Mouse (Mus musculus): ENCODE measurements around the gene Cfap161.

The Cfap161 gene

GRCm38 (mm10) chr7:83739680-83740310 lies 54.9 kb downstream of the Cfap161 start:
- DNase-seq (ENCODE audit: low spot score in 2 of 2): no peak

DNA sequence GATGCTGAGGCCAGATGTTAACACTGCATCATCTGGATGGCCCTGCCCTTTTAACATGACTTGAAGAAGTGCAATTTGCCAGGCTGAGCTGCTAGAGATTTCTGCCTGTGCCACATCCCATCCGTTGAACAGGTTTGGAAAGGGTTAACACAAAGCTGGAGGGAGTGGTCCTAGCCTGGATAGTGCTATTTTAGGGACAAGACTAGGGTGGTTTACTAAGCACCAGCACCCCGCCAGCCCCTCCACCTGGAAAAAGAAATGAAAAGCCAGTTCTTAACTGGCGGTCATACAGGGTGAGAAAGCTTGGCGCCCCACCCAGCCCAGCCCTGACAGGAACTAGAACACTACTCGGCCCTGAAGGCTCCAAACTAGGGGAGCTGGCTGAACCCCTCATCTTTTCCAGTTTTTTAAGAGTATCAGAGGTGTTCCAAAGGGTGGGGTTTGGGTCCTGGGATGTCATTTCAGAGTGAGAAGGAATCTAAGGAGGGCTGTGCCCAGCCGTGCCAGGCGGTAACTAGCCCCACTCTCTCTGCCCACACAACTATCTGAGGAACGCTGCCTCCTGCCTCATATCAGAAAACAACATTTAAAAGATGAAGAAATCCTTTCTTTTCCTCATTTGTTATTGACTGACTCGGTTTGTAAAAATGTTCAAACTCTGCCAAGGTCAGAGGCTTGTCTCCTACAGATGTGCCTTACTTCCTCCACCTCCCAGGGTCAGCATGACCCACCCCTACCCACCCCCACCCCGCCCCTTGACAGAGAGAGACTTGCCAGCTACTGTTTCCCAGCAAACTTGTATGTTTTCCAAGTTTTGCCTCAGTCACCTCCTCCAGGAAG lies 55.8 kb downstream of the Cfap161 start:
- no peak for DNase-seq (ENCODE audit: low spot score in 2 of 2)

- no peak for DNase-seq (ENCODE audit: low spot score in 2 of 2)
These were observed 56.7 kb downstream of the Cfap161 start for GRCm38 (mm10) chr7:83737914-83738490.

DNA sequence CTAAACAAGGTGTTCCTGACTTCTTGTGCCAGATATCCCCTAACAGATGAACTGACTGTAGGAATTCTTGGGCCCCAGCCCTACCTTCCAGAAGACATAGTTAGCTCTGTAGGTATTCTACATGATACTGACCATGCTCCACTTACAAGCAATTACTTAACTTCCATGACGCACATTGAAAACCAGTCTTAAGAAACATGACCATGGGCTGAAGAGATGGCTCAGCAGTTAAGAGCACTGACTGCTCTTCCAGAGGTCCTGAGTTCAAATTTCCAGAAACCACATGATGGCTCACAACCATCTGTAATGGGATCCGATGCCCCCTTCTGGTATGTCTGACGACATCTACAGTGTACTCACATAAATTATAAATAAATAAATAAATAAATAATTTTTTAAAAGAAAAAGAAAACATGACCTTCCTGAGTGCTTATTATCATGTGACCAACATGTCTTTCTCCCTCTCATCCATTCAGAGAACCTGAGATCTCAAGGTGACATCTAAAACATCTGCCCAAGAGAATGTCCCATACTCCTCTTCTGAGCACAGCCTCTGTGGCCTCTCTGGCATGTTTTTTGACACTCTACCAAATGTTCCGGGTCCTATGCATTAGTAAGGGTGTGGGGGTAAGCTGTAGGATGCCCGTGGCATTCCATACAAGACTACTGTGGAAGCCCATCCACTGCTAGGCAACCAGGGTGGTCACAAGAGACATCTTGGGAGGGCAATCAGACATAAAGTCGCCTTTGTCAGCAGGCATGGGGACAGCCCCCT lies 58.2 kb downstream of the Cfap161 start:
- no peak for DNase-seq (ENCODE audit: low spot score in 2 of 2)

DNA sequence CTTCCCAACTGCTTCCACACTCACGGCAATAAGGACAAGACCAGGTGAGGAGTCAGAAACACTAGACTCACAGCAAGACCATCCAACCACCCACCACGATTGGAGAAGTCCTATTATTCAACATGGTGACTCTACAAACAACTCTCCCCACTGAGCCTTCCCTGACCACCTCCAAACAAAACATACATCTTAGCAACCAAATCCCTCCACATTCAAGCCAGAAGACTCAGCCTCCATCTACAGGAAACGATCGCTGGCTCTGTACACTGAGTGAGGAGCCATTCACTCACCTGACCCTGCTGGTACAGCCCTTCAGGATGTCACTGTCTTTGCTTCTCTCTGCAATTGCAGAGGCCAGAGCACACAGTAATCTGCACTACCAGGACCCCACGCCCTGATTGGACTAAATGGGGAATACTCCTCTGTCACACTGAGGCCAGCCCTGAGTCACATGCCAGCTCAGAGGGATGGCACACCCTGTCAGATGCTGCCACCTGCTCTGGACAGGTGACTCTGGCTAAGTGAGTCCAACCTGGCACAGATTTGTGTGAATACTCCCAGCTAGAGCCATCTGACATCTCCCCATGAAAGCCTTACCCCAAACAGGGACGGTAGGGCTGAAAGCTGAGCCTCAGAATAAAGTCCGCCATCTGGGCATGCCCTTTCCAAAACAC lies 59.4 kb downstream of the Cfap161 start:
- no peak for DNase-seq (ENCODE audit: low spot score in 2 of 2)

- no peak for DNase-seq (ENCODE audit: low spot score in 2 of 2)
These were observed 60.0 kb downstream of the Cfap161 start for GRCm38 (mm10) chr7:83734671-83735082.

GRCm38 (mm10) chr7:83734246-83734645 lies 60.4 kb downstream of the Cfap161 start:
- no peak for DNase-seq (ENCODE audit: low spot score in 2 of 2)

- DNase-seq (ENCODE audit: low spot score in 2 of 2): no peak
These were observed 61.9 kb downstream of the Cfap161 start for GRCm38 (mm10) chr7:83732781-83733180.

DNA sequence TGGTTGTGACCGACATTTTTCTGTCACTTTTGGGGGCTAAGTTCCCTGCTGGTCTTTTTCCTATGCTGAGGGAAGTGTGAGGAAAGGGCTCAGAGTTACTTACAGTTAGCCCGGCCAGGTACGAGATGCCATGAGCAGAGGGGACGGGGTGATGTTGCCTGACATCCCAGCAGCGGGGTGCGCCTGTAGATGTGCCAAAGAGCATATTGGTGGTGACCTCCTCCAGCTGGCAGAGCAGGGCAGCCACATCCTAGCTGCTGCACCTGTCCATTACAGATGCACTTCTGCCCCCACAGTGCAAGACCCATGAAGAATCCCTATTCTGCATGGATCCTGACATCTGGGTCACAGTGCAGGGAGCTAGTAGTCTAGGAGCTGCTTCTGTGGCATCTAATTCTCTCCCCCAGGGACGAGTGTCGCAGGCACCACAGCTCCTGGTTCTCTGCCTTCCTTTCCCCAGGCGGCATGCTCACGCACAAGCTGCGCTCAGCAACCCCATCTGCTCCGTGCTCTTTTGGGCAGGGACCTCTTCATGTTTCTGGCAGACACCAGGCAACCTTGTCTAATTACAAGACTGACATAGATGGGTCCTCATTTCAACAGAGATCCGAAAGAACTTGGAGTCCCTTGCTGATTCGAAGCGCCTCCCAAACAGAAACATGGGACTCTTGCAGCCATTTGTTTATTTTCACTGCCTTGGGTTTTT lies 62.6 kb downstream of the Cfap161 start:
- no peak for DNase-seq (ENCODE audit: low spot score in 2 of 2)

DNA sequence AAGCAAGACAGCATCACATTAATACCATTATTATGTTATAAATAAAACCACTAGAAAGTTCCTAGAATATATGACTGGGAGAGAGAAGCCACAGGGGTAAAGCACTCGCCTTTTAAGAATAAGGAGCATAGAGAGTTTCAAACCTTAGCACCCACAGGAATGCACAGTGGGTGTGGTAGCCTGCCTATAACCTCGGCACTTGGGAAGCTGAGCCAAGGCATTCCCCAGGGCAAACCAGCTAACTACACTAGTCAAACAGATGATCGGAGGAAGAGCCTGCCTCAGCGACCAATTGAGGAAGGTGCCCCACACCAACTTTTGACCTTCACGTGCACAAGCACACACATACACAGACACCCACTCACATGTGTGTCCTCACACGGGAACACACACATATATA lies 63.4 kb downstream of the Cfap161 start:
- no peak for DNase-seq (ENCODE audit: low spot score in 2 of 2)

GRCm38 (mm10) chr7:83726936-83727632 lies 67.6 kb downstream of the Cfap161 start:
- DNase-seq (ENCODE audit: low spot score in 2 of 2): no peak

DNA sequence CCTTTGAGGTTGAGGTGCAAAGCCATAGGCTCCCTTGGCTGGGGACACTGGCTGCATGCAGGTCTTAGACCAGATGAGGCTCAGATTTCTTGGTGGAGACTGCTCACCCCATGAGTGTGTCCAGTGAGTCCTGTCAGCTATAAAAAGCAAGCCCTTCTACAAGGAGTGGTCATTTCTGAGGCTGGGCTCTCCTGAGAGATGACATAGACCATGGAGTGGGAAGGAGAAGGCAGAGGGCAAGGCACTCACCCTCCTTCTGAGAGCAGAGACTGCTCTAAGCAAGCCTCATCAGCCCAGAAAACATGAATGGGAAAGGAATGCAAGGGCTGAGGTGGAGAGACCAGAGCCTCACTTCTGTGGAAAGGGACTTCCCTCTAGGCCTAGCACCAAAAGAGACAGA lies 68.9 kb downstream of the Cfap161 start:
- no peak for DNase-seq (ENCODE audit: low spot score in 2 of 2)

DNA sequence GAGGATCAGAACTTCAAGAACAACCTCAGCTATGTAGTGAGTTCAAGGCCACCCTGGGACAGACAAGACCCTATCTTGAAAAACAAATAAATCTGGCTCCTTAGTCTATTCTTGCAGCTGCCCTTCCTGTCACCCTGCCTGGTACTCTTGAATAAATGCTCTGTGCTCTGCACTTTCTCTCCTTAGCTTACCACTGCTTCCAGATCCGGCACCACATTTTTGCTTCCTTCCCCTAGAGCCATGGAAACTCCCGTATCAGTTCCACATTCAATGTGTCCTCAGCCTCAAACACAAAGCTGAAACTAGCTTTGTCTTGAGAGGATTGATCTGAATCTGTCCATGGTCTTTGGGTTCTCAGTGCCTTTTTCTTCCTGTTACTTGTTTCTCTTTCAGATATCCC lies 70.1 kb downstream of the Cfap161 start:
- no peak for DNase-seq (ENCODE audit: low spot score in 2 of 2)

Data from natural killer cell, adult 2 months (primary cell).